Mouse (Mus musculus): ENCODE measurements around the gene 1700057G04Rik.

DNA sequence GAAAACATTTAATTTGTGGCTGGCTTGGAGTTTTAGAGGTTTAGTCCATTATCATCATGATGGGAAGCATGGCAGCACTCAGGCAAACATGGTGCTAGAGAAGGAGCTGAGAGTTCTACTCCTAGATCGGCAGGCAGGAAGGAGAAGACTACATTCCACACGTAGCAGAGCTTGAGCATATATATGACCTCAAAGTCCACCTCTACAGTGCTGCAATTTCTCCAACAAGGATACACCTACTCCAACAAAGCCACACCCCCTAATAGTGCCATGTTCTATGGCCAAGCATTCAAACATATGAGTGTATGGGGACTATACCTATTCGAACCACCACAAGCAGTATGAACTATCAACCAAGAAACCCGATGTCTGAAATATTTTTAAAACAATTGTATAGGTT lies 22.2 kb downstream of the 1700057G04Rik start:
- TF ChIP-seq CTCF (IDR thresholded peaks at IDR 0.05; ENCODE audit: low read depth) (no peak), EP300 (optimal IDR thresholded peaks at IDR 0.05) (no peak)

Data from stomach, postnatal 0 days (tissue).